Mouse (Mus musculus): ENCODE measurements around the gene Rprd1b.

- TF ChIP-seq CTCF (IDR thresholded peaks at IDR 0.05; ENCODE audit: extremely low read depth, insufficient read depth, insufficient read length, insufficient replicate concordance) (no peak), POLR2A (IDR thresholded peaks at IDR 0.05; ENCODE audit: low read depth, low read length) (no peak)
These were observed 26.3 kb downstream of the Rprd1b start for GRCm38 (mm10) chr2:158054596-158054995.

Measured in spleen, adult 2 months (tissue).